Mouse (Mus musculus) spleen, adult 18-20 months (tissue): ENCODE measurements around the gene S100a2.

Experiments
- DNase-seq, 2 experiments: peaks; one replicate each; pipeline ENCODE4 v3.0.0; 2022; ENCODE audit warnings: mixed read lengths in 2 of 2

S100a2 gene

DNA sequence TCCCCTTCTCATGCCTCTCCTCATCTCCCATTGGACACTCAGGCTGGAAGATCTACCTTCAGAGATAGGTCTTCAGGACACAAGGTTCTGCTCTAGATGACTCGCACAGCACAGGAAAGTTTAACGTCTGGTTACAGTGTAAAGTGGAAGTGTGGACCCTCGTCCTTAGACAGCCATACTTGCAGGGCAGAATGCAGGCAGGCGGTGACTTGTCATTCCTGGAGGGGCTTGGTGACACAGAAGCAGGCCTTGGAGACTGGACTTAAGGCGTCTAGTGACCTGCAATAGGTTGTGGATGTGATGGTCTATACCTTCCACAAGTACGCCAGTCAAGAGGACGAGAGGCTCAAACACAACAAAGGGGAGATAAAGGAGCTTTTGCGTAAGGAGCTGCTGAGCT, at the start of gene S100a2:
S100a2 (plus strand) TSS at position 301 of the 400 bp plus-strand sequence.
- DNase-seq: no peak

DNA sequence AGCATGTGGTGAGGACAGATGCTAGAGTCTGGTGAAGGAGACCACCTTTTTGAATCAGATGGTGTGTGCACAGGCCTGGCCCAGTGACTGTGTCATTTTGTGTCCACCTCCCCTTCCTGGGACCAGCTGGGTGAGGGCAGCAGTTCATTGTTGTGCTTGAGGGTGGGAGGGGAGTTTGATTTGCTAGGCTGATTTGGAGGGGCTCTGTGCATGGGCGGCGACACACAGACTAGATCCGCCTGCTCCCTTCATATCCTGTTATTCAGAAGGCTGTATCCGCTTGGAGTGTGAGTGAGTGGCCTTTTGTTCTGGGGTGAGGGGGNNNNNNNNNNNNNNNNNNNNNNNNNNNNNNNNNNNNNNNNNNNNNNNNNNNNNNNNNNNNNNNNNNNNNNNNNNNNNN, 49.1 kb upstream of the S100a2 start:
- DNase-seq: no peak

DNA sequence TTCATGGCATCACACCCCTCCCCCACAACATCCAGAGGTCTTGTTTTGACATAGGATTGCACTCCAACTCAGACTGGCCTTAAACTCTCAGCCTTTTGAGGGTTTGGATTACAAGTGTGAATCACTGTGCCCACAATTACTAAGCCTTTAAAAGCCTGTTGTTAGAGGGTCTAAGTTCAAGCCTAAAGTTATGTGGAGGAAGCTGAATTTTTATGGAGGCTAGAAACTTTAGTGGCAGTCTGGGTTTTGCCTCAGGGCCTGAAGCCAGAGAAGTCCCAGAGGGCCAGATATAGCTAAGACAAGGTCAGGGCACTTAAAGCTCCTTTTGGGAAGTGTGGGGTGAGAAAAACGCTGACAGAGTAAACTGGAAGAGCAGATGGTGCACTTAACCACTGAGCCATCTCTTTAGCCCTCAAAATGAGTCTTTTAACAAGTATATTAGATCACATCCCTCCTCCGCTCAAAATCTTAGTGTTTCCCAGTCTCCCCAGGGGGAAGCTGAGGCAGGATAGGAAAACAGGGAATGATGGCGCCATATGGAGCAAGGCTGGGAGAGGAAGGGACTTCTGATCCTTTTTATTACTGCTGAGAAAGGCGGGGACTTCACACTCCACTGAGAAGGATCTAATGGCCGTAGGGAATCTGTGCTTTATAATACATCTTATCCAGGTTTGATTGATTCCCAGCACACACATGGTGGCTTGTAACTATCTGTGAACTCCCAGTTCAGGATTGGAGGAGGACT, 40.2 kb upstream of the S100a2 start:
- no peak for DNase-seq

DNA sequence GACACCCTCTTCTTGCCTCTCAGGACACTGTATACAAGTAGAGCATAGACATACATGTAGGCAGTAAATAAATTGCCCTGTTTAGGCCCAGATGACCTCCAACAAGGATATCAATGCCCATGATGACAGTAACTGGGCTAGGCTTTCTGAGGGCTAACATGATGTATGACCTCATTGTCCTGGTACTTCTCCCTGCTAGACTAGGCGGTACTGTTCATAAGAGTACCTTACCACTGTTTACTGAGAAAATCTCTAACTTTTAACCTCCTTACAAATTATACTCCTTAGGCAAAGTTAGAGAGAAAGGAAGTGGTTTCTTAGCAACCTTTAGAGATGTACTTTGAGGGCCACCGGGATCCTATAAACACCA, 39.6 kb upstream of the S100a2 start:
- no peak for DNase-seq

- no peak for DNase-seq
Measured at GRCm38 (mm10) chr3:90552231-90552630, 37.8 kb upstream of the S100a2 start.

DNA sequence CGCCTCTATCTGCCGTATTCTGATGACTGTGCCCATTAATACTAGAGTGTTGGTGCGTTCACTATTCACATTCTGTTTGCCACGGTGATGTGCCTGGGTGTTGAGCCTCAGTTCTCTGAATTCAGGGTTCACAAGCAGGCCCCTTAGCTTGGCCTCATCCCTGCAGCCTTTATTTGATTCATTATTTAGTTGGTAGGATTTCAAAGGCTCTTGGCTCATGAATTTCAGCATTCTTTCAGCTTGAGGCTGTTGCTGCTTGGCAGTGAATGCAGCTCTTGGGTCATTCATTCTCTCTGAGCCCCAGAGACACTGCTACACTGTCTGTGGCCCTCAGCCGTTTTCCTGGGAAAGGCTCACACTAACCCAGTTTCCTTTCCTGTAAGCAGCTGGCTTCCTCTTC, 34.1 kb upstream of the S100a2 start:
- no peak for DNase-seq

- no peak for DNase-seq
Measured at GRCm38 (mm10) chr3:90560008-90560628, 29.9 kb upstream of the S100a2 start, which contains the start of gene S100a3. Gene S100a3, plus strand, starts transcription at chr3:90560578.

DNA sequence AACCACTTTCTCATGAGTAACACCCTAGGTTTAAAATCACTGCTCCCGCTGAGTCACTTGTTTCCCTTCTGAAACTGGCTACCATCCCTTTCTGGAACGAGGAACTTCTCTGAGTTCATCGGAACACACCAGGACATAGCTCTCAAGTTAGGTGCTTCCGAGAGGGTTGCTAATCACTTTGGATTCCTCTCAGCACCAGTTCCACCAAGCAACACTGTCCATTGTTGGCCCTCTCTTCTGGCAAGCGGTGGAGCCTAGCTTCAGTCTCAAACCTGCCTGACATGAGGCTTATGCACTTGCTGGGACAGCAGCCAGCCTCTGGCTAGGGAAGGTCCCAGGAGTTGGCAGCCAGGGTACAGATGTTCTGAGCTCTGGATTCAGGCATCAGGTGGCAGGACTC, 15.4 kb upstream of the S100a2 start:
- DNase-seq: no peak

GRCm38 (mm10) chr3:90575320-90575719, 14.7 kb upstream of the S100a2 start:
- DNase-seq: no peak

DNA sequence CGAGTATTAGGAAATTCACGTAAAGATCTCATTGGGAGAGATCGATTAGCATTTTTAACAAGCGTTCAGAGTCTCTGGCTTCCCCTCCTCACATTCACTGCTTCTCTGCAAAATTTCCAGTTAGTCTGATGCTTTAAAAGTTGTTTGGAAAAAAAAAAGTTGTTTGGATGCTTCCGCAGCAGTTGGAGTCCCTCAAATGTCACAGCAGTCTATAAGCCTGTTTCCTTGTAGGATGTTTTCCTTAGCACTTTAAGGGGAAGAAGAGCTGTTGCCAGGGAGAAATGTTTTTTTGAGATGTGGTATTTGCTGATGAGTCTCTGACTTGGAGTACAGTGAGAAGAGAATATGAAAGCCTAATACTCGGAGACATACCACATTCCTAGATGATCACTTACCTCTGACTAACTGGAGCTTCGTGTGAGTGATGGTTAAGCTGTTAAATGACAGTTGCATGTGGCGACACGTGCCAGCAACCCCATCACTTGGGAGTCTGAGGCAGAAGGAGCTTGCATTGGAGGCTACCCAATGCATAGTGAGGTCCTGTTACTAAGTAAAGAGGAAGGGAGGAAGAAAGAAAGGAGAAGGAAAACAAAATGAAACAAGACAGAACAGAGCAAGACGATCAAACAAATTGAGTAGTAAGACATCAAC, 13.6 kb upstream of the S100a2 start:
- DNase-seq: no peak

GRCm38 (mm10) chr3:90579433-90579832, 10.6 kb upstream of the S100a2 start:
- DNase-seq: no peak

DNA sequence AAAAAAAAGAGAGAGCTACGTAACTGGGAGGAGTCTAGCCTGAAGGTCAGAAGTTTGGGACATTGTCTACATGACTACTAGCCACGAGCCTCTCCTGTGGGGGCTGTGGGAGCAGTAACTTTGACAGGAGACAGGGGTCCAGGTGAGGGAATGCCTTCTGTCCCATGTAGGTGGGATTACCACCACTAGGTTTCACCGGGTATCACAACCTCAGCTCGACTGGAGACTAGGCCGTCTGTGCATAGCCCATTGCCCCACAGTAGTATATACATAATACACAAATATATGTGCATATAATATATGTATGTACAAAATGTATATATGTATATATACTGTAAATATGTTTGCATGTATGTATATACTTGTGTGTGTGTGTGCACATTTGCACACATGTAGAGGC, 8.9 kb upstream of the S100a2 start:
- DNase-seq: no peak

DNA sequence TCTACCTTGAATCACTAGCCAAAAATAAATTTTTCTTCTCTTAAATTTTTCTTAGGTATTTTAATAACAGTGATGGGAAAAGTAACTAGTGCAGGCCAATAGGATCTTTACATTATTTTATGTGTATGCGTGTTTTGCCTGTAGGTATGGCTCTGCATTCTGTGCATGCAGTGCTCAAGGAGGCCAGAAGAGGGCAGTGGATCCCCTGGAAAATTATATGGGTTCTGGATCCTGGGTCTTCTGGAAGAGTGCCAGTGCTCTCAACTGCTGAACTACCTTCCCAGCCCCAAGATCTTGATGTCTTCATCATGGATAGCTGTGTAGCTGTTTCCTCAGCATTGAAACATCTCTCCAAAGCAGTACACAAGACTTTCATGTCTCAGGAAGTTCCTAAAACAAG, 7.9 kb upstream of the S100a2 start:
- no peak for DNase-seq

DNA sequence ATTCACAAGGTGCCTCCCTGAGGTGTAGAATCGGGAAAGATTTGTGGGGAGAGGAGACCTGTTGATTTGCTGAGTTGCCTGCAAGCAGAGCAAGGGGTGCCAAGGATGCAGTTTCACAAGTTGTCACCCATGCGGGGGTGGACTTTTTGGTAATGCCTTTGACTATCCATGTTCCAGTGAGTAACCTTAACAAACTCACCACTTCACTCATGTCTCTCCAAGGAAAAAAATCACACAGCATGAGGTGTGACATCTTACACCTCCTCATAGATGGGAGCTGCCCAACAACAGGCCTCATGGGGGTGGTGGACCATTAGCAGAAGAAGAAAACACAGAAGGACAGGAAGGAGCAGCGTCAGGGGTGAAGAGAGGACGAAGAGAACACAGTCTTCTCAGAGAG, 7.5 kb upstream of the S100a2 start:
- no peak for DNase-seq

DNA sequence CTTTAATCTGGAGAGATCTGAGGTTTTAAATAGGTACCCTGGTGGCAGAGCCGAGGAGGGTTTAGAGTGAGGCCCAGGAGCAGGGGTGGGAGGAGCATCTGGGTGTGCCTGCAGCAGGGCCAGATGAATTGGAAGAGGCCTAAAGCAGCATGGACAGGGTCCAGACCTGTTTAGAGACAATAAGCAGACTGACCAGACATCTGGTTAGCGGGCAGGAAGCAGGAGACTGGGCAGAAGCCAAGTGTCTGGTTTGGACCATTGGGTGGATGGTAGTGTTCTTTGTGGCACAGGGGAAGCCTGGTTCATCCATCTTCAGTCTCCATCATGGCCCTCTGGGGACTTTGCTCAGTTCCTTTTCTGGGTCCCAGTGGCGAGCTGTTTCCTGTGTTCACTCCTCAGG, 6.2 kb upstream of the S100a2 start:
- no peak for DNase-seq

GRCm38 (mm10) chr3:90585595-90585994, 4.5 kb upstream of the S100a2 start:
- DNase-seq: peak in 1 of 2 experiments; percentile 57

- DNase-seq: no peak
Measured at GRCm38 (mm10) chr3:90586016-90586643, 3.9 kb upstream of the S100a2 start.

DNA sequence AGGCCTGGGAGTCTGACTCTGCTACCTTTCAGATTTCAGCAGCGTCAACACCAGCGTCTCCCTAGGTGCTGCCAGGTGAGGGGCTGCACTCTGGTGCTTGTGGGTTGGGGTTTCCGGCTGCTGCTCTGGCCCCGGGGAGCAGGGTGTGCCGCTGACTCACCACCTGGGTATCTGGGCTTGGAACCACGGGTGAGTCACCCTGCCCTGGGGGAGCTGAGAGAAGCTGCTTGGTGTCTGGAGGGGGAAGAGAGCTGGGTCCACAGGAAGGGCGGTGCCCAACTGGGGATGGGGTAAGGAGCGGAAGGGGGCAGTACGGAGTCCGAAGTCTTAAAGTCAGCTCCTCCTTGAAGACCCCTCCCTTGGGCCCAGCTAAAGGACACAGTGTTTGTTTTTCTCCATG, 3.1 kb upstream of the S100a2 start:
- peak; percentile 76 to 88 for DNase-seq

DNA sequence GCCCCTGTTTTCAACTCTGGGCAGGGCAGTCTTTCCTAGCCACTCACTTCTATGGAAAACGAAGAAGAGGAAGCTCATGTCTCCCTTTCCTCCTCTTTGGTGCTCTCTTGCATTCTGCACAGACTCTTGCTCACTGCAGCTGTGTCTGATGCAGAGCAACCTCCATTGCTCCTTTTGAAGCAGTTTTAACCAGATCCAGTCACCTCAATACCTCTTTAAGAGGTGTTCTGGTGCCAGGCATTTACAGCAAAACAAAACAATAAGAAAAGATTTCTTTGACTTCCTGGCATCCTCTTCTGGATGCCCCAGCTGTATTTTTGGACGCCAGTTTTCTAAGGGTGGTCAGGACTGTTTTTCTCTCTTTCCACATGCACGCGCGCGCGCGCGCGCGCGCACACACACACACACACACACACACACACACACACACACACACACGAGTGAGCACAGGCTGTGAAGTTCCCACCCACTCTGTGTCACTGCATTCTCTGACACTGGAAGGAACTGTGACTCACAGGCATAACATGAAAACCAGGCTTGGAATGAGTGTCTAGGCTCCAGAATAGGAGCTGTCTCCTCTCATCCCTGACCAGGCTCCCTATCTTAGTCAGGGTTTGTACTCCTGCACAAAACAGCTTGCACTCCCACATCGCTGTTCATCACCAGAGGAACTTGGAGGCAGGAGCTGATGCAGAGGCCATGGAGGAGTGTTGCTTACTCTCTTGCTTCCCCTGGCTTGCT, 2.5 kb upstream of the S100a2 start:
- no peak for DNase-seq

GRCm38 (mm10) chr3:90589390-90589789, 657 bp upstream of the S100a2 start:
- no peak for DNase-seq

DNA sequence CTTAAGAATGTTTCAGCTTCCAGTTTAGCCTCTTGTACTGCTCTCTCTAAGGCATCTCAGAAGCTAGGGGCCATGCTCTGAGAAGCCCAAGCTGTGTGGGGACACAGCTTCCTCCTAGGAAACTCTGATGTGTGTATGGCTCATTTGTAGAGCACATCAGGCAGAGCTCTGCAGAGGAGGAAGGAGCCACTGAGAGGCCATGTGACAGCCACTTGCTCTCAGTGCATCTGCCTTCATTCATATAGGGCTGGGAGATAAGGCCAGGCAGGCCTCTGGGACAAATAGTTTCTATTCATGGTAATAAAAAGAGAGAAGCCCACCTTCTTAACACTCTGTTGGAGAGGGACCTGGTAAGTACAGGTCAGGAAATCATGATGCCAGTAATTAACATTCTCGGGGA, 4.4 kb downstream of the S100a2 start:
- DNase-seq: no peak

DNA sequence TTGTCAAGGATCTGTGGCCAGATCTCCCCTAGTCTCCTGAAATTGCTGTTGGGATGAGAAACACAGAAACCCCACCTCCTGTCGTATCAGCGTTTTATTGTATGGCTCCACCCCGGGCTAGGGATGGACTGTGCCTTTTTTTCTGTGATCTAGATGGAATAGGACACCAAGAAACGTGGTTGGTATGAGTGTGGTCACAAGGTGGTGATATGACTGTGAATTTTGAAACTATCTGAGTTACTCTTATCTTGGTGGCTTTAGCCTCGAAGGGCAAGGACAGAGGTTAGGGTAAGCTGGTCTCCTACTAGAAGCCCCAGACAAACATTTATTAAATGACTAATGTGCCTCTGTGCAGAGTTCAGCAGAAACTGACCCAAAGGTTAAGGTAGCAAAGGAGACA, 5.5 kb downstream of the S100a2 start:
- DNase-seq: no peak

GRCm38 (mm10) chr3:90596810-90597209, 6.8 kb downstream of the S100a2 start:
- no peak for DNase-seq
